Mouse (Mus musculus) liver, embryonic 14.5 days (tissue): ENCODE data around the gene Tacr2.

Experiments used
- CTCF ChIP-seq: IDR thresholded peaks from 2 replicates; pipeline ENCODE4 v1.5.1; 2016; ENCODE audit warnings: antibody characterized with exemption, low read depth, control low read depth
- EP300 ChIP-seq: IDR thresholded peaks from 2 replicates; pipeline ENCODE4 v1.6.1; 2016; ENCODE audit warnings: antibody characterized with exemption, low read depth

- no peak for TF ChIP-seq EP300
- TF ChIP-seq CTCF: no peak
Observed at GRCm38 (mm10) chr10:62218044-62218788, 34.0 kb upstream of the Tacr2 start.
